Mouse (Mus musculus) hindbrain, embryonic 10.5 days (tissue): ENCODE data around the gene Lamb1. TPM values are rescaled to one million over a fixed set of nuclear protein-coding genes. Genes with fewer than 3 reads are reported as not detected.

Experiments used
- DNase-seq: peaks from one replicate; pipeline ENCODE4 v3.0.0-alpha.2; 2017; ENCODE audit warnings: low spot score
- H3K27ac ChIP-seq: fragments of 300-500 bp; sonication (generic); 2 replicates; pipeline ENCODE4 v1.5.1; 2016; ENCODE audit warnings: mild to moderate bottlenecking, moderate library complexity
- H3K27me3 ChIP-seq: fragments of 300-500 bp; sonication (generic); 2 replicates; pipeline ENCODE4 v1.6.1; 2016; ENCODE audit warnings: mild to moderate bottlenecking; ENCODE audit not compliant: poor library complexity, insufficient read depth, severe bottlenecking
- H3K36me3 ChIP-seq: fragments of 300-500 bp; sonication (generic); 2 replicates; pipeline ENCODE4 v1.6.1; 2016; ENCODE audit warnings: mild to moderate bottlenecking, moderate library complexity
- H3K4me1 ChIP-seq: fragments of 300-500 bp; sonication (generic); replicated peaks from 2 replicates; pipeline ENCODE4 v1.6.1; 2016; ENCODE audit warnings: mild to moderate bottlenecking
- H3K4me3 ChIP-seq: fragments of 300-500 bp; sonication (generic); 2 replicates; pipeline ENCODE4 v1.5.1; 2016; ENCODE audit warnings: mild to moderate bottlenecking, moderate library complexity
- H3K9me3 ChIP-seq: fragments of 300-500 bp; sonication (generic); 2 replicates; pipeline ENCODE4 v1.6.1; 2016; ENCODE audit warnings: mild to moderate bottlenecking, moderate library complexity
- WGBS: fragments of 180-500 bp; shearing (Covaris S2); methylation state at CpG from one replicate; pipeline ENCODE4 v1.1.7; 2016; 5-methylcytosine and 5-hydroxymethylcytosine counted together
- polyA plus RNA-seq: library from polyadenylated mRNA; unstranded; fragments of >200 nt; fragmentation: Nextera tagmentation; extraction: Ambion mirVana; gene quantifications from 2 replicates; pipeline ENCODE4 v1.2.1, GENCODE M21; 2016

The Lamb1 gene
- polyA plus RNA-seq, 1 experiment from 2014 or later: 21.8 TPM

DNA sequence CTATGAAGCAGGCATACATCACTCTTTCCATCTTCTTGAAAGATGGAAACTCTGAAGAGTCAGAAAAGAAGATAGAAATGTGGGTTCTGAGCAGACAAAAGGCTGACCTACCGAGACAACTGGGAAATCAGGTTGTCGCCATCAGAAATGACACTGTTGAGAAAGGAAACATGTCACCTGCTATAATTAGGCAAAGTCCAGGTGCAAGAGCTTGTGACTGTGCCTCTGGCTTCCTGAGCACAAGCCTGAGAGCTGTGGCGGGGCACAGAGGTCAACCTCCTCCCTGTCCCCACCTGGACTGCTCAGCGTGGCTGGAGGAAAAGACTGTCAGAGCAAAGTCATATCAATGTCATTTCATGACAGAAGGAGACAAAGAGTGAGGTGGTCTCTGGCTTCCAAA, 25.2 kb upstream of the Lamb1 start:
- DNase-seq: no peak
- Histone ChIP-seq H3K27ac (no peak overlapping the region), H3K4me1 (peaks cover 11% of the 10 kb centered on the region), H3K36me3 (no peaks in the 10 kb centered on the region), H3K9me3 (no peaks in the 10 kb centered on the region), H3K4me3 (no peak overlapping the region), H3K27me3 (no peaks in the 10 kb centered on the region)
- WGBS: 78% methylated on average over 4 of the region's 4 CpGs

DNA sequence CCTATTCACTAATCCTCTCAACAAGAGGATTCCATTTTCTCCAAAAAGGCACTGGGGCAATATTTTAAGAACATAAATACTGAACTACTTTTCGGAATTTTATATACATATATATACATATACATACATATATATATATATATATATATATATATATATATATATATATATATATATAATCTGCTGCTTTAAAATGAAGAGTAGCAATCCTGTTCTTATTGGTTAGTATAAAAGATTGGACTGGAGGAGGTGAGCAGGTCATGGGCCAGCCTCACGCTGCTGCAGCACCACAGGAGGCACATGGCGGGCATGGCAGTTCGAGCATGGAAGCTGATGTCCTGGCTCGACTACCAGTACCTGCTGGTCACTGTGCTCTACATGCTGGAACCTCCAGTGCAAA, 24.6 kb upstream of the Lamb1 start, which contains the start of gene Gm6993:
TSS of gene Gm6993 (plus strand) at position 301 of the 400 bp plus-strand sequence.
- no peaks in the 10 kb centered on the region for H3K9me3 ChIP-seq
- no peaks in the 10 kb centered on the region for H3K36me3 ChIP-seq
- WGBS: 86% methylated on average over 5 of the region's 5 CpGs
- H3K27ac ChIP-seq: no peak within 1 kb of the TSS
- H3K27me3 ChIP-seq: no peaks in the 10 kb centered on the region
- no peak within 1 kb of the TSS for H3K4me3 ChIP-seq
- no peak for DNase-seq
- H3K4me1 ChIP-seq: peaks cover 11% of the 10 kb centered on the region

DNA sequence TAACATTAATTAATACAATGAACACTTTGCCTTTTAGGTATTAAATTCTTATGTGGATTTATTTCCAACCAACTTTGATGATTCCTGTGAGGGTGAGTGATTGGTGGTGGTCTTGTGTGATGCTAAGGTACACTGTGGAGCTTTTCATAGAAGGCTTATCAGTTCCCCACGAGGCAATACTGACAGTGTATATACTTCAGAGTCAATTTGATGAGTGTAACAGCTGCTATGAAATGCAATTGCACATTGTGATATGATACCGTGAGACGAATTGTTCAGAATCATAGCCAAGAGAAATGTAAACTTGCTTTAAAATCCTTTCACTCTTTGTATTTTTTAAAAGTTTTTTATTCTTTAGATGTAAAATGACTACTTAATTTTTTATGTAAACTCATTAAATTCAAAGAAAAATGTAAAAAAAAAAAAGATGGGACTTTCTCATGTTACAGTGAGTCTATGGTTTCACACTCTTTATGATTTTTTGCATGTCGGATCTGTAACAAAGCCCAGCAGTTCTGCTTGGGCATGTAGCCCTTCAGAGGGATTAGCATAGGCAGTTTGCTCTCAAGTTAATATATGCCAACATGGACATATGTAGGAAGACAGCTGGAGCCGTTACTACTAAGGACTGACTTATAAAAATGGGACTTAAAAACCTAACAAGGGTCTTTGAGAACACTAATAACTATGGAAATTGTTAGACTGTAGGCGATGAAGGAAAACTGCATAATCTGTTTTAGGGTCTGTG, 23.3 kb upstream of the Lamb1 start:
- H3K4me3 ChIP-seq: no peak overlapping the region
- no peak for DNase-seq
- no peaks in the 10 kb centered on the region for H3K36me3 ChIP-seq
- WGBS: 90% methylated on average over 6 of the region's 6 CpGs
- H3K27me3 ChIP-seq: 0 out of 2 replicates have a peak, but pooled peaks cover 9% of the 10 kb centered on the region
- H3K9me3 ChIP-seq: no peaks in the 10 kb centered on the region
- no peak overlapping the region for H3K27ac ChIP-seq
- peaks cover 7% of the 10 kb centered on the region for H3K4me1 ChIP-seq

DNA sequence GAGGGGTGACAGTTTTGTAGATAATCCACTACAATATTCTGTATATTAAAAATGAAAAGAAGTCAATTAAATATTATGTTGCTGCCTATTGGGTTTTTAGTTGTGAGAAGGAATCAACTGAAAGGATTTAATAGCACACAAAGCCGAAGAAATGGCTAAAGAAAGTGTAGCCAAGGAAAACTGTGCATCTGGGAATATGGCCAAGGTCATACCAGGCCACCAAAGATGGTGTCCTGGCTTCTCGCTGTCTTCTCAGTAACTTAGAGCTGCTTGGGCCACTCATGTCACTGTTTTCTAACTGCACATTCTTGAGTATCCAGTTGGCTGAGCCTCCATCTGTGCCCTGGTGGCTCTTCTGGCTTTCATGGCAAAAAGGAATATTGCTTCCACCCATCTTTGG, 21.0 kb upstream of the Lamb1 start:
- H3K27ac ChIP-seq: no peak overlapping the region
- DNase-seq: no peak
- H3K36me3 ChIP-seq: no peaks in the 10 kb centered on the region
- peaks cover 4% of the 10 kb centered on the region for H3K4me1 ChIP-seq
- no peaks in the 10 kb centered on the region for H3K9me3 ChIP-seq
- no peak overlapping the region for H3K4me3 ChIP-seq
- 94% methylated on average over 2 of the region's 2 CpGs for WGBS
- H3K27me3 ChIP-seq: 0 out of 2 replicates have a peak, but pooled peaks cover 9% of the 10 kb centered on the region

DNA sequence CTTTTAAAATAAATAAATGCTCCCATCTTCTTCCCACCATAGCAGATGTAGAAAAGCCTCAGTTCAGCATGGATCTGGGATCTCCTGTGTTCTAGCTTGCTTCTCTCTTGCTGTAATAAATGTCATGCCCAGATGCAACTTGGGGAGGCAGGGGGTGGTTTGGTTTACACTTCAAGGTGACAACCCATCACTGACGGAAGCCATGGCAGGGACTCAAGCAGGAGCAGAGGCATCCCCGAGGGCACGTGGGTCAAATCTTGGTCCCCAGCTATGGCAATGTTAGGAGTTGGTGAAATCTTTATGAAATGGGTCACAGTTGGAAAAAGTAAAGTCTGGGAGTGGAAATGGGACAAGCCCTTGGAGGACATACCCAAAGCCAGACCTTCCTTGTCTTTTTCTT, 20.3 kb upstream of the Lamb1 start:
- Histone ChIP-seq H3K36me3 (no peaks in the 10 kb centered on the region), H3K27me3 (0 out of 2 replicates have a peak, but pooled peaks cover 9% of the 10 kb centered on the region), H3K9me3 (no peaks in the 10 kb centered on the region), H3K27ac (no peak overlapping the region), H3K4me1 (peaks cover 4% of the 10 kb centered on the region), H3K4me3 (no peak overlapping the region)
- no peak for DNase-seq
- WGBS: 89% methylated on average over 3 of the region's 3 CpGs

DNA sequence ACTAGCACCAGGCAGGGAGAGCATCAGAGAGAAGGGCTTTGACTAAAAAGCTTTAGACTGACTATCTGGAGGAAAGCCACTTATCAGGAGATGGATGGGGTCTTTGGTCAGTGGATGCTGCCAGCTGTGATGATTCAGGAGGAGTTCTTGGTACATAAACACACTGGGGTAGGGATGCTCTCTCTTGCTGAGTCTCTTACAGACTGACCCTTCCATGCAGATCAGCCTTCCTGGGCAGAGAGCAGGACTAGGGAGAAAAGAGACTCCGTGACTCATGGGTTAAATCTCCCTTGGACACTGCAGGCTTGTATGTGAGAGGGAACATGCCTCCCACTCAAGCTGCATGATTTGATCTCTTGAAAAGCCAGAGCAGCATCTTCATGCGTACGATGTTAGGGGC, 18.9 kb upstream of the Lamb1 start:
- H3K9me3 ChIP-seq: no peaks in the 10 kb centered on the region
- H3K27me3 ChIP-seq: 0 out of 2 replicates have a peak, but pooled peaks cover 9% of the 10 kb centered on the region
- H3K4me1 ChIP-seq: peaks cover 4% of the 10 kb centered on the region
- no peak overlapping the region for H3K4me3 ChIP-seq
- DNase-seq: no peak
- H3K36me3 ChIP-seq: no peaks in the 10 kb centered on the region
- WGBS: 56% methylated on average over 3 of the region's 3 CpGs
- H3K27ac ChIP-seq: no peak overlapping the region

DNA sequence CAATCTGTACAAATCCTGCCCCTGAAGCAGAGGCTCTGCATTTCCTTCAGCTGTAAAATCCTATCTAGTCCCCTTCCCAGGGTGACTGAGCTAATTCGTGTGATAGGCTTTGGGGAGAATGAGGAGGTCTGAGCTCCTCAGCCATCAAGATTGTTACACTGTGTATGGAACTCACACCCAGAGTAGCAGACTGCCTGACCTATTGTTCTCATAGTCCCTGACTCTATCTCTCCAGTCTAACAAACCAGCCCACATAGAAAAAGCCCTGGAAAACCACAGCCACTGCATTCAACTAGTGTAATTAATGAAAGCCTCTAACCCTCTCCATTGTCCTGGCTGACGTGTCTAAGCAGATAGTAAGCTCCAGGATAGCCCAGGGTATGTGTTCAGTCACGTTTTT, 18.4 kb upstream of the Lamb1 start:
- H3K4me3 ChIP-seq: no peak overlapping the region
- no peak for DNase-seq
- H3K27ac ChIP-seq: no peak overlapping the region
- peaks cover 4% of the 10 kb centered on the region for H3K4me1 ChIP-seq
- no peaks in the 10 kb centered on the region for H3K36me3 ChIP-seq
- H3K27me3 ChIP-seq: 0 out of 2 replicates have a peak, but pooled peaks cover 9% of the 10 kb centered on the region
- 39% methylated on average over 3 of the region's 3 CpGs for WGBS
- no peaks in the 10 kb centered on the region for H3K9me3 ChIP-seq

DNA sequence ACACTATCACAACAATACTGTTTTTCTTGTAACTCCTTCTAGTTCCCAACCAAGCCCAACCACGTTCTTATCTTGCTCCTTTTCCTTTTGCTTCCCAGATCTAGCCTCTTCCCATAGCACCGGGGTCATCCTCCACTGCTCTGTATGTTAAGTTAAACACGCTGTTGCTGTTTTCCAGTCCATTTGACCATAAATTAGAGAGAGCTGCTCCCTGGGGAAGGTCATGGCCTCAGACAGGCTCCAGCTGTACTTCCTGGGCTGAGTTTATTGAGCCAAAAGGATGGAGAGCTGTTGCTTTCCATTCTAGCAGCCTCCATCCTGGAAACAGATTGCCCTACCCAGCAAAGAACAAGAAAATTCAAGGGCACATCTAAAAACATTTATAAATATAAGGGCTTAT, 16.9 kb upstream of the Lamb1 start:
- H3K4me3 ChIP-seq: no peak overlapping the region
- no peaks in the 10 kb centered on the region for H3K36me3 ChIP-seq
- H3K9me3 ChIP-seq: no peaks in the 10 kb centered on the region
- 0 out of 2 replicates have a peak, but pooled peaks cover 9% of the 10 kb centered on the region for H3K27me3 ChIP-seq
- H3K4me1 ChIP-seq: peaks cover 4% of the 10 kb centered on the region
- 41% methylated on average over 3 of the region's 3 CpGs for WGBS
- no peak overlapping the region for H3K27ac ChIP-seq
- no peak for DNase-seq

DNA sequence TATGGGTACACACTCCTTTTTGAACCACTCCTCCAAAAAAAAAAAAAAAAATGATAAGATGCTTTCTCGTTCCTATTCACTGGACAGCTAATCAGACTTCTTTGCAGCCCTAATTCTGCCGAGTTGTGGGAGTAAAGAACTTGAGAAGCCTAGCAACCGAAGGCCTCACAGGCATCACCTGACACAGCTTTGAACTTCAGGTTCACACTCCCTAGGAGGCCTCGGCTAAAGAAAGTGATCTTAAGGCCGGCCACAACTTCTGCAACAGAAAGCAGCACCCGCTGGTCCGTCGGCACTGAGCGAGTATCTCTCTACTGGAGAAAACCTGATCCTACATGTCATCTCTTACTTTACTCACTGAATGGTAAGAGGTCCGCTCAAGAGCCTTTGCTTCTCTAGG, 16.4 kb upstream of the Lamb1 start:
- WGBS: 45% methylated on average over 10 of the region's 10 CpGs
- H3K27me3 ChIP-seq: 0 out of 2 replicates have a peak, but pooled peaks cover 9% of the 10 kb centered on the region
- no peak for DNase-seq

DNA sequence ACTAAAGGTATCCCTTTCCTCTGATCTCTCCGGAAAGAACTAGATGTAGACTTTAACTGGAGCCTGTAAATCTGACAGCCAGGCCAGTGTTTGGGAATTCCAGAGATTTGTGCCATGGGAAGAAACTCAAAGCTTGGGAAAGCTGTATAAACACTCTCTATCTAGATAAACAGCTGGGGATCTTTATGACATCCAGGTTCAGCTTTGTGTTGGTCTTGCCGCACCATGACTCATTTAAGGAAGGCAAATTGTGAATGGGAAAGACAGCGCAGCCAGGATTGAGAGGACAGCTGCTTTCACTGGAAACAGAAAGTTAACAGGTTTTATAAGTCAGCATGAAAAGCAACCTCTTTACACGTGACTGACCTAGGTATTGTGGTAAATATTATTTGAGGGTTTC, 12.8 kb upstream of the Lamb1 start:
- H3K27me3 ChIP-seq: no peaks in the 10 kb centered on the region
- no peaks in the 10 kb centered on the region for H3K9me3 ChIP-seq
- no peak overlapping the region for H3K4me3 ChIP-seq
- 71% methylated on average over 4 of the region's 4 CpGs for WGBS
- no peak for DNase-seq
- H3K4me1 ChIP-seq: peaks cover 4% of the 10 kb centered on the region
- H3K27ac ChIP-seq: no peak overlapping the region
- H3K36me3 ChIP-seq: no peaks in the 10 kb centered on the region

More for the DNA sequence above, 16.4 kb upstream of the Lamb1 start:
- no peaks in the 10 kb centered on the region for H3K9me3 ChIP-seq
- no peaks in the 10 kb centered on the region for H3K36me3 ChIP-seq
- H3K27ac ChIP-seq: no peak overlapping the region
- H3K4me3 ChIP-seq: no peak overlapping the region
- H3K4me1 ChIP-seq: peaks cover 4% of the 10 kb centered on the region

DNA sequence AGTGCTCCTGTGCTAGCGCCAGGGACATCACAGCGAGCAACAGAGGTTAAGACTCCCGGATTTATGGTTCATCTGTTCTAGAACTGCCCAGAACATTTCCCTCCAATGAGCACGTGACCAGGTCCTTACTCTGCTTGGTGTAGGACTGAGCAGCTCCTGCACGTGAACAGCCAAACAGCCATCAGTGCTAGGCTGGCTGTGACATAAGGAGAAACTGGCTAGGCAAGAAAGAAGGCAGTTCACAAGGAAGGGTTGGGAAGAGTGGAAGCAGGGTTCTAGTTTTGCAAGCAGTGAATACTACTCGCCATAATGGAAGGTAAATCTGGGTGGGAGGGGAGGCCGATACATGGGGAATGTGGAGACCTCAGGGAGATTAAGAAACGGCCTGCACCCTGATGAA, 10.1 kb upstream of the Lamb1 start:
- Histone ChIP-seq H3K9me3 (no peaks in the 10 kb centered on the region), H3K27me3 (no peaks in the 10 kb centered on the region), H3K27ac (no peak overlapping the region), H3K36me3 (no peaks in the 10 kb centered on the region), H3K4me3 (no peak overlapping the region), H3K4me1 (no peaks in the 10 kb centered on the region)
- DNase-seq: no peak
- WGBS: 83% methylated on average over 8 of the region's 8 CpGs

DNA sequence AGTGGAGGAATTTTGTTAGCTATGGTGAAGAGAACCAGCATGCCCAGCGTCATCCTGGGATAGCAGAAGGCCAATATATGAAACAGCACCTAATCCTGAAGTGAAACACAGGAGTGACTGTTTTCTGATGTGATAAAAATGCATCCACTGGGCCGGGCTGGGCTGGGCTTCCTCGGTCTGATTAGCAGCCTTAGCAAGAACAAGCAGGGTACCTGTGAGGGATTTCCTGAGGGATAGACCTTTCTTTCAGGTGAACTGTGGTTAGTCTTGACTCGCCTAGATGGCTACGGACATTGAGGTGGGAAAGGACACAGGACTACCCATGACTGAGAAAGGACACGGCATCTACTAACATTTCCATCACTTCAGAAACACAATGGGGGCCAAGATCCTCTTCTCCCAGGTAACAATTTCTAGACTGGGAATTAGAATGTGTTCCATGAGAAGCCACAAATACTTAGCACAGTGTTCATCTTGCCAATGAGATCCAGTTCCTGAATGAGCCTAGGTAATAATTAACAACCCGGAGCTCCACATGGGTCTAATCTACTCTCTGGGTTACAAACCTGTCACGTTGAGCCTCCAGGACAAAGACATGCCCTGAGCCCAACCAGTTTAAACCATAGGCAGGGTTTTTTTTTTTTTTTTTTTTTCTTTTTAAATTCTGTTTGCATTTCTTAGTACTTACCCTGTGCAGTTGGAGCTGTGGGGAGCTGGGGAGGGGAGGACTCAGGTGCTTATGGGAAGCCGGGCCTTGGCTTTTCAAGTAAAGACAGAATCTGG, 8.7 kb upstream of the Lamb1 start:
- Histone ChIP-seq H3K27ac (no peak overlapping the region), H3K36me3 (no peaks in the 10 kb centered on the region), H3K4me3 (no peak overlapping the region), H3K9me3 (no peaks in the 10 kb centered on the region), H3K4me1 (no peaks in the 10 kb centered on the region), H3K27me3 (no peaks in the 10 kb centered on the region)
- DNase-seq: no peak
- WGBS: 76% methylated on average over 9 of the region's 9 CpGs

DNA sequence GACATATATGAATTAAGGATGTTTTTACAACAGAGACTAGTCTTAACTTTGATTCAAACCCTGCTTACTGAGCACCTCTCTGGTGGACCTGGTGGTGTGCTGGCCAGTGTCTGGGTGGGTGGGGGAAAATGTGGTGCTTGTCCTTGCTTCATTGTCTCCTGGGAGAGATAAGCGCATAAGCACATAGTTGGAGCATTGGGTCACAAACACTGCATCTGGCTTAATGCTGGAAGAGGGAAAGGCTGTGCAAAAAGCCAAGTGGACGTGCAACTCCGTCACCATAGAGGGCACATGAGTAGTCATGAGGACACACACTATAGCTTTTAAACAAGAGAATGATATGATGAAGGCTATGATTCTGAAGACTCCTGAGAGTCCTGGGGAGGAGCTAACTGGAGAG, 3.2 kb upstream of the Lamb1 start:
- Histone ChIP-seq H3K4me1 (peaks cover 34% of the 10 kb centered on the region), H3K9me3 (no peaks in the 10 kb centered on the region), H3K36me3 (no peaks in the 10 kb centered on the region), H3K27ac (no peak overlapping the region), H3K27me3 (peaks cover 48% of the 10 kb centered on the region), H3K4me3 (no peak overlapping the region)
- WGBS: 92% methylated on average over 3 of the region's 3 CpGs
- DNase-seq: no peak
